Mouse (Mus musculus): ENCODE measurements around the gene Bmper.

Bmper gene

DNA sequence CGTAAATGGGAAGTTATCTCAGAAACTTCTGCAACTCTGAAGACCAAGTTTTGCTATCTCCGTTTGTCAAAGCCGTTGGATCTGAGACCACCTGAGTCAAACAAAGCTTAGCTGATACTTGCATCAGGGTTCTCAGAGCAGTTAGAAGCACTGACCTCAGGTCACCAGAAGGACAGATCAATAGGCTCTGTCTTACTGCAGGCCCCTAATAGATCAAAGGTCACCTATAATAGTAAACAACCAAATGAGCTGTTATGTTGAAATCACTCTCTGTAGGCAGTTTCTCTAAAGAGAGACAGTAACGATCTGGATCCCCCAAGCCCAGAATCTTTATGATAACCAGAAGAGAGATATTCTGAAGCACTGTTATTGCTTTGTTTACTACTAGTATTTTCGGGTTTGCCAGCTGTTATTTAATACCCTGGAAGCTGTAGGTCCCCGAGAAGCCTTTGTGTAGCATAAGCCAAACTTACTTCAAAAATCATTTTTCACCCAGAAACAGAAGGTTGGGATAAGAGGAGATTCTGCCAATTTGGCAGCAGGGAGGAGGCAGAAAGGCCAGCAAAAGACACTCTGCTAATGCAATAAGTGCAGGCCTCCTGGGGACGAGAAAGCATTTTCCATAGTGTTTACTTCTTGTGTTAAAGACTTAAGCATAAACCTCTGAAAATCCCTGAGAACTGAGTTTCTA, 224.5 kb downstream of the Bmper start:
- no peak for DNase-seq

- peak; percentile 61 for DNase-seq
Observed at GRCm38 (mm10) chr9:23453309-23453708, 230.4 kb downstream of the Bmper start.

GRCm38 (mm10) chr9:23457186-23457585, 234.3 kb downstream of the Bmper start:
- DNase-seq, result no peak

GRCm38 (mm10) chr9:23460721-23461120, 237.8 kb downstream of the Bmper start:
- no peak for DNase-seq

DNA sequence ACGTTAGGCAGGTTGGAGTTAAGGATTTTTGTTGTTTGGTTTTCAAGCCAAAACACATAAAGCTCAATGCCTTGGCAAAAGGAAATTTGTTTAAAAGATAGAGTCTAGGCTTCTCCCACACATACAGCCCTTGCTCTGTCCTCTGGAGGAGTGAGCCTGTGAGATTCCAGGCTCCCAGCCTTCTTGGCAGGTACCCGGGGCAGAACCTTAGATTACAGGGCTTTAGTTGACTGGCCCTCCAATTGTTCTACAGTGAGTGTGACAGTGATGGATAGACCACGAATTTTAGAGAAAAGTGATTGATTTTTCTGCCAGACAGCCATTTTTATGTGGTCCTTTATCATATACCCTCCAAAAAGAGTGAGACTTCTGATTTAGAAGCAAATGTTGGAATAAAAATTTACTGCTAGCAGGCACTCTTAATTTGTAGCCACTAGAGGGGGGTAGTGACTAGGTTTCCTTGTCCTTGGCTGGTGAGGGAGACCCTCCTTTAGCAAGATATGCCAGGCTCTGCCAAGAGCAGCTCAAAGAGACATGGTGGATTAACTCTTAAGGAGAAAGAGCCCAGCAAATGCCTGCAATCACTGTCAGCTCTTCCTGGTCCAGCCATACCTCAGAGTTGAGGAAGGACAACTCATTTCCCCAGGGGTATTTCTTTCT, 240.2 kb downstream of the Bmper start:
- DNase-seq, result peak; percentile 6

DNA sequence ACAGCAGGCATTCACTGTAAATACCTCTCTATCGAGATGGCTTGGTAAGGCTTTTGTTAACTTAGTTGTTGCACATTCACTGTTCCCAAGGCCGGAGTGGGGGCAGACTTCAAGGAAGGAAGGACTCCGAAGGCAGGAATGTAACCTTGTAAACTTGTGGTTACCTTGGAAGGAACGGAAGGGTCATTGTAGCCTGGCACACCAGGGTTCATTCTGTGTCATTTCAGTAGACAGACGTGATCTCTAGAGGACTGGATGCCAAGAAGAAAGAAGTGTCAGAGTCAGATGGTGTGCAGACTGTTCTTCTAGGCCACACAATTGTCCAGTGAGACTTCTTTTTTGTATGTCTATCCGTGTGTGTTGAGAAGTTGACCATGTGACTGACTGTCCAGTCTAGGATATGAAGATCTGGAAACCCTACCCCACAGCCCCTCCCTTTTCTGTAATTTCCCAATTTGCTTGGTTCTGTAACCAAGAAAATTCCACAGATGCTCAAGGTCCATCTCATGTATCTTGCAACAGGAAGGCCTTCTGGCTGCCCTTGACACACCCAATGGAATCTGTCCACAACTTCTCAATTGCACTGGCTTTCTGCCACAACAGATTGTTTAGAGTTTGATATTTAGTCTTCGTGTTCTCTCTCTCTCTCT, 242.2 kb downstream of the Bmper start:
- peak; percentile 7 for DNase-seq

DNA sequence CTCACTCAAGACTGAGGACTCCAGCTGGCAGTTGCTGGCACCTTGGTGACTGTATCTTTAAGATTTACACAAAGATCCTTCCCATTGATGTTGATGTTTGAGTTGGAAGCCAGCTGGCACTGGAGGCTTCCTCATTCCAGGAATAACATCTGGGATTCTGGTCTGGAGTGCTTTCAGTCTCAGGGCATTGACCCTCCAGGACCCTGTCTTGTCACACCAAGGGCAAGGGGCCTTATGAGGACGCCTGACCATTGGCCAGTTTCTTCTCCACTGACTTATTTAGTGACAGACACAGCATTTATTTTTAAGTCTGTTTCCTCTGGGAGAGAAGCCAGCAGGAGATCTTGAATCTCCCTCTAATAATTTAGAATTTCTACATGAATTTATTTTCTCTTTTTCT, 247.0 kb downstream of the Bmper start:
- DNase-seq, result peak; percentile 17

GRCm38 (mm10) chr9:23485851-23486250, 263.0 kb downstream of the Bmper start:
- DNase-seq, result no peak

DNA sequence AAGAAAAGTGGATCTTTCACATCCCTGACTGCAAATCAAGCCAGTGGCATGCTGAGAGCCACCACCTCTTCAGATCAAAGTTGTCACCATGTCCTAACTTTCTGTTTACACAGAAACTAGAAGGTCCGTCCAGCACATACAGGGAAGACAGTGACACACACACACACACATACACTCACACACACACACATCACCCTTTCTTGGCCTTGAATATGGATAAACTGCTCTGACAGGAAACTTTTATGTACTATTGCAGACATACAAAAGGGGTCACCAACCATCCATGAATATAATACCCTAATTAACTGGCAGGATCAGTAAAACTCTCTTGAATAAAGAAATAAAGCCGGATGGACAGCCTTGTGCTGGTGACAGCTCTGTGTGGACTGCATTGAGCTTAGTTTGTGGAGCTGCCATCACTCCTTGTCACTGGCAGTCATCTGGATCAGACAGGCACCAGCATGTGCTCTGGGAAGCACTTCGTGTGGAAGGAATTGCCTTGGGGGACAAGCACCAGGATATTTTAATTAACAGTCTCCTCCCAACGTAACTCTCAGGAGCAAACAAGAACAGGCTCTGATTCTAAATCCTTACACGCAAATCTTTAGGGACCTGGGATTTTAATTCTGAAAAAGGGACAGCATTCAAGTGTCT, 264.0 kb downstream of the Bmper start:
- DNase-seq, result no peak

- no peak for DNase-seq
Observed at GRCm38 (mm10) chr9:23488265-23488664, 265.4 kb downstream of the Bmper start.

DNA sequence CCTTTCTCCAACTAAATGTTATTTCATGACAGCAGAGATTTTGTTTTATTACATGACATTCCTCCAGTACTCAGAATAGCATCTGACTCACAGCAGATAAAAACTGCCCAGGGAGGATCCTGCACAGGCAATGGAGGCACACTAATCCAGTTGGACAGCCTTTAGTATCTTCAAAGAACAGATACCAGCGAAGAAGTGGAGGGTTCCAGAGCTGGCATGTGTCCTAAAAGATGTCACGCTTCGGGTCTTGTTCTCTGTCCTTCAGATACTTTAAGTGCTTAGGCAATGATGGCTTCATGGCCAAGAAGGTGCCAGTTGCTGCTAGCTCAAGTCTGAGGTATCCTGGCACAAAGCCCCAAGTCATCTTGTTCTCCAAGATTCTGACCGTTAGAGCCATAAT, 272.5 kb downstream of the Bmper start:
- no peak for DNase-seq

GRCm38 (mm10) chr9:23497626-23498025, 274.8 kb downstream of the Bmper start:
- no peak for DNase-seq

DNA sequence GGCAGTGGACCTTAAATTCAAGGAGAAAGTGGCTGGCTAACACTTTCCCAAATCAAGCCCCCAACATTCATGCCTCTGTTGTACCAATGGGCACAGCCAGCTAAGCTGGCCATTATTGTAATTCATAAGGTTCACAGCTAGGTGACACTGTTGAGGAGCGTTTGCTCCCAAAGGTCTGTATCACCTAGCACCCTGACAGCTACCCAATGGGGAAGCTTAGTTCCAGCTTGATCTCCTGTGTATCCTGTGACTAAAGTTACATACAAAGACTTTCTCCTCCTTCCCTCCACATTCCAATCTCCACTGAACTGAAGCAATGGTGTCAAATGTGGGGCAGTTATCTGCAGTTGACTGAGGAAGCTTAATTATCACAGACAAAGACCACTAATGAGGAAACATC, 311.0 kb downstream of the Bmper start:
- no peak for DNase-seq

Data from kidney, adult 9 months (tissue).